Mouse (Mus musculus) embryo, embryonic 11.5 days (tissue): ENCODE results near the gene Cyp46a1.

Experiments
- DNase-seq: peaks from one replicate; pipeline ENCODE4 v3.0.0-alpha.2; 2012; ENCODE audit warnings: low read depth, low spot score

Cyp46a1 gene

GRCm38 (mm10) chr12:108363796-108364195 lies 29.6 kb downstream of the Cyp46a1 start:
- peak; percentile 71 for DNase-seq

- no peak for DNase-seq
Observed at GRCm38 (mm10) chr12:108365340-108365739, 31.2 kb downstream of the Cyp46a1 start.

- DNase-seq: no peak
Observed at GRCm38 (mm10) chr12:108365868-108366267, 31.7 kb downstream of the Cyp46a1 start.

GRCm38 (mm10) chr12:108367909-108368308 lies 33.7 kb downstream of the Cyp46a1 start:
- no peak for DNase-seq

- DNase-seq: no peak
Observed at GRCm38 (mm10) chr12:108368921-108369320, 34.7 kb downstream of the Cyp46a1 start.

GRCm38 (mm10) chr12:108370596-108371428 lies 36.6 kb downstream of the Cyp46a1 start, which contains the start of gene Eml1:
TSS of gene Eml1 (plus strand) at chr12:108370957.
- no peak for DNase-seq

GRCm38 (mm10) chr12:108371429-108371765 lies 37.2 kb downstream of the Cyp46a1 start:
- no peak for DNase-seq

- no peak for DNase-seq
Observed at GRCm38 (mm10) chr12:108372241-108372640, 38.1 kb downstream of the Cyp46a1 start.

GRCm38 (mm10) chr12:108373611-108374010 lies 39.4 kb downstream of the Cyp46a1 start:
- DNase-seq: peak; percentile 42

- DNase-seq: no peak
Observed at GRCm38 (mm10) chr12:108374689-108375088, 40.5 kb downstream of the Cyp46a1 start.

GRCm38 (mm10) chr12:108378379-108379133 lies 44.4 kb downstream of the Cyp46a1 start:
- DNase-seq: no peak

GRCm38 (mm10) chr12:108386476-108387232 lies 52.5 kb downstream of the Cyp46a1 start:
- DNase-seq: no peak

GRCm38 (mm10) chr12:108389718-108390117 lies 55.5 kb downstream of the Cyp46a1 start:
- no peak for DNase-seq

GRCm38 (mm10) chr12:108392254-108393044 lies 58.3 kb downstream of the Cyp46a1 start:
- DNase-seq: no peak

- DNase-seq: no peak
Observed at GRCm38 (mm10) chr12:108393082-108393481, 58.9 kb downstream of the Cyp46a1 start.

- DNase-seq: no peak
Observed at GRCm38 (mm10) chr12:108393637-108394036, 59.5 kb downstream of the Cyp46a1 start.

GRCm38 (mm10) chr12:108394534-108395284 lies 60.5 kb downstream of the Cyp46a1 start:
- no peak for DNase-seq

GRCm38 (mm10) chr12:108395285-108395660 lies 61.1 kb downstream of the Cyp46a1 start:
- DNase-seq: no peak

- peak; percentile 66 for DNase-seq
Observed at GRCm38 (mm10) chr12:108396081-108396947, 62.1 kb downstream of the Cyp46a1 start.

GRCm38 (mm10) chr12:108398681-108399080 lies 64.5 kb downstream of the Cyp46a1 start:
- DNase-seq: no peak
